Mouse (Mus musculus) heart, adult 9 months (tissue): ENCODE results near the gene Chn2.

Experiments used
- DNase-seq, 2 experiments: peaks; one replicate each; pipeline ENCODE4 v3.0.0; 2022; ENCODE audit warnings: low spot score in 2 of 2

Gene Chn2

GRCm38 (mm10) chr6:54333116-54333651 is 293.8 kb downstream of the Chn2 start:
- no peak for DNase-seq

GRCm38 (mm10) chr6:54333652-54334396 is 294.5 kb downstream of the Chn2 start:
- no peak for DNase-seq

GRCm38 (mm10) chr6:54337321-54337720 is 298.0 kb downstream of the Chn2 start:
- DNase-seq = no peak

- DNase-seq = no peak
Observed at GRCm38 (mm10) chr6:54341133-54341532, 301.8 kb downstream of the Chn2 start.

GRCm38 (mm10) chr6:54342223-54342622 is 302.9 kb downstream of the Chn2 start:
- DNase-seq = no peak
